Mouse (Mus musculus) layer of hippocampus, postnatal 10 days (tissue): ENCODE measurements at regions not wholly inside any gene's neighbourhood (a gene's known extent, or its start where the extent isn't known, plus 50 kb on each side); places are given as distances from the start of the nearest gene placed in this dataset.

ENCODE experiments used
- DNase-seq, 2 experiments: peaks; one replicate each; pipeline ENCODE4 v3.0.0; 2021; ENCODE audit warnings: low spot score in 2 of 2

DNA sequence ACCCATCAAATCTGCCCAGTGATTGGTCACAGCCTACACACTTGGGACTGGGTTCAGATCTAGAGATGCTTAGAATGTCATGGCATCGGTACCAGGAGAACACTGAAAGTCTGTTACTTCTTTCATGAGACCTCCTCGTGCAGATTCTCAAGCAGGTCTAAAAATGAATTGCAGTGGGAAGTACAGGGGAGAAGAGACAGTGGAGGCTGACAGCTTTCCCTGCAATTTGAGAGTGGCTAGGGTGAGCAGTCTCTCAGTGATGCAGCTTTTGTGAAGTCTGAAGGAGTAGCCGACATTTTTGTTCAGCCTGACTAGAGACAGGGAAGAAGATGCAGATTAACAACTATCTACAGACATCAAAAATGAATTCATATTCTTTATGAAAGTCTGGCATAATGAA is 112.5 kb downstream of the Fam198b start:
- DNase-seq: no peak

DNA sequence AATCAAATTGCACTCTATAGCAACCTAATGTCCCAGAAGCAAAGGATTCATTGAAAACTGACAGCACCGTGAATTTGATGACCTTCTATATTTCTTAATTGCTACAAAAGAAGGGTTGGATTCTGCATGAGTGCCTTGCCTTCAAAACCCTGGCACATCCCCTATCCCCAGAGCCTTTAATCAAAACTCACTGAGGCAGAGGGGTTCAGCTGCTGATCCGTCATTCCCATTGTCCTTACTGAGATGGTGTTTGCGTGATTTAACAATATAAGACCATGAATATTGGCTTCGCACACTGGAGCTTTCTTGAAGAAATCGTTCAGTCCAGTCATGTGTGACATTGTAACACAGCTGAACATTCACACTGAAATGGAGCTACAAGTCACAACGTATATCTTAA is 118.0 kb downstream of the Fam198b start:
- DNase-seq: no peak

DNA sequence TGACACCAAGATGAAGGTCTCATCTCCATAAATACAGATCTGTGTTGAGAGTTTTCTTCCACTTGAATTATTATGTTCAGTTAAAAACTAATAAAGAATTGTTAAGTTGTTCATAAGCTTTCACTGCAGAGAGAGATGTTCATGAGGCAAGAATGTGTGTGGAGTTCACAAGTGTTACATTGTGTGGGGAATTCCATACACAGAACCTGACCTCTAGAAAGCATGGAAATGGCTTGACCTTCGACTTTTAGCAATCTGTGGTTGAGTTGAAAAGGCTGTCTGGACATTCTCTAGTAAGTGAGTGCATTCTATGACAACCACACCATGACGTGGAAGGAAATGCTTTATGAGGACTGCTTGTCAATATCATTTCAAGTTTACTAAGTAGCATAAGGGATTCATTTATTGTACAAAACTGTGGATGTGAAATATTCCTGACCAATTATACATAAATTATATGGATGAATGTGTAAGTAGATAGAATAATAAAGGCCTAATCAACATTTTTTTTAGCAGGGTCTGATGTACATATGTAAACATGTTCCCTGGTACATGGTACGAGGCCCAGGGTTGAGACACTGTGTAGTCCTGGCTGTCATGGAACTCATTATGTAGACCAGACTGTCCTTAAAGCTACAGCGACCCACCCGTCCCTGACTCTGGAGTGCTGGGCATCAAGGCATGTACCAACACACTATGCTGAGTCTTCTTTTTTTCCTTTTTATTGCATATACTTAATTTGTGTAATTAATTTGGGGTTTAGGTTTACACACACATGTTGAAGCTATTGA is 119.2 kb downstream of the Fam198b start:
- no peak for DNase-seq

DNA sequence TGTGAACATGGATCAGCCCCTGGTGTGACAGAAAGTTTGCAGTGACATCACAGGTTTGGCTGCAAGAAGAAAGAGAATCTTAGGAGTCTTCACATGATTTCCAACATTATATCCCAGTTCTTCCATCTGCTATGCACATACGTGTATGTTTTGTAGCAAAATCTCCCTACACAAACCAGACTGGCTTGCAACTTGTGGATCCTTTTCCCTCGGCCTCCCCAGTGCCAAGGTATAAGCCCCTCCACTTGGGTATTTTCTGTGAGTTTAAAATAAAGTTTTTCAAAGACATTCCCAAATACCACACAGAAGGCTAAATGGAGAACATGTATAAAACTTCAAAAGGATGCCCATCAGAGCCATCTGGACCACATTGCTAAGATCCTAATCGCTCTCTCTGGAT is 120.2 kb downstream of the Fam198b start:
- no peak for DNase-seq

DNA sequence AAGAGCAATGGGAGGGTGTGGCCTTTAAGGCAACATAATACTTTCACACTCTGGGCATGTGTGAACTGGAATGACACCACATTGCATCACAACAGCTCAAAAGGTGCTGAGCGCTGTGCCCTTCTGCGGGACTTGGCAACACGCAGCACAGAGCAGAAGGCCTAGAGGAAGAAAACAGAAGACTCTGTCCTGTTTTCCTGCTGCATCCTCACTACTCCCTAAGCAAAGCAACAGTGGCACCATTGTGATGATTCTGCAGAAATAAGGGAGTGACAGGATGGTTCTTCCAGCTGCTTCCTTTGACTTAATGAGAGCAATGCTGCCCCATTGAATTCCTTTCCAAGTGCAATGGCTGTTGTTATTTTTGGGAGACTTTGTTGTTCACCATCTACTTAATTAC is 120.6 kb downstream of the Fam198b start:
- DNase-seq: peak; percentile 12 to 24

DNA sequence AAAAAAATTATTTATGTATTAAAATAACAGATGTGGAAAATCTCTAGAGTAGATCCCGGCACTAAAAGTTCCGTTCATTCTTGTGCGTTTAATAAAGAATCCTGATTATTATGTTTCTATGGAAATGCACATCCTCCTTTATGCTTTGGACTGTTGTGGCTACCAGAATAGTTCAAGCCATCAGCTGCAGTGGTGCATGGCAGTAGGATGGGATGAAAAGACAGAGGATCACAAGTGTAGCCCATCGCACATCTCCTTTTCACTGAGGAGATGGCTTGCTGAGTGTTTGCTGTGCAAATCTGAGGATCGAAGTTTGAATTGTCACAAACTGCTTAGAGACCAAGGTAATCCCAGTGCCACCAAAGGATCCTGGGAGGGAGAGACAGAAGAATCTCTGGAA is 121.0 kb downstream of the Fam198b start:
- no peak for DNase-seq

DNA sequence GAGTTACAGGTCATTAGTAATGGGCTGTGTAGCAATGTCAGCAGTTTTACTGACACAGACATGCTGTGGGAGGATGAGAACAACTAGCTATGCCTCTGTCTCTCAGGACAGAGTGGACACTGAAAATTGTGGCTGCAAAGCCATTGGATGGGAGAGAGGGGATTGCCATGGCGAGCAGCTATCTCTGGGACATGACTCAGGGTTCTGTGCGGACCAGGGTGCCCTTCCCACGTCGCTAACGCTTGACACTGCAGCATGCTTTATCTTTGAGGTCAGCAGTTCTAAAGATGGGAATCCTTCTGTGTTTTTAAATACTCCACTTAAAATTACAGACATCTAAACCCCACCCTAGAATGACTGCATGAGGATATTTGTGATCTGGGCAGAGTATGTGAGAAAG is 121.9 kb downstream of the Fam198b start:
- no peak for DNase-seq

DNA sequence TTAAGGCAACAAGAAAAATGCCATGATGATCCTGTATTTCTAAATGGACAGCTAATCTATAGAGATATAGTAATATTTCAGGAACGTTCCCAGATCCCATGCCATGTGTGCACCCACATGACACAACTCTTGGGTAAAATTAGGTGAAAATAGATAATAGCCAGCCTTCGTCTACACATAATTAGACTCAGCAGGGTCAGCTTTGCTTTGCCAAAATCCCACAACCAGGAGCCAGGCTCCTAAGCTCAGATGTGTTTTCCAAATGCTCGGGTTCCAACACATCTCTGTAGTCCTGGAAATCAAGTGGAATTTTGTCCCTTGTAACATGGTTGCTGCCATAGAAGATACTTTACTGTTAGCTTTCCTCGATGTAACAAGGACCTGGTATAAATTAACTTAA is 122.7 kb downstream of the Fam198b start:
- no peak for DNase-seq

DNA sequence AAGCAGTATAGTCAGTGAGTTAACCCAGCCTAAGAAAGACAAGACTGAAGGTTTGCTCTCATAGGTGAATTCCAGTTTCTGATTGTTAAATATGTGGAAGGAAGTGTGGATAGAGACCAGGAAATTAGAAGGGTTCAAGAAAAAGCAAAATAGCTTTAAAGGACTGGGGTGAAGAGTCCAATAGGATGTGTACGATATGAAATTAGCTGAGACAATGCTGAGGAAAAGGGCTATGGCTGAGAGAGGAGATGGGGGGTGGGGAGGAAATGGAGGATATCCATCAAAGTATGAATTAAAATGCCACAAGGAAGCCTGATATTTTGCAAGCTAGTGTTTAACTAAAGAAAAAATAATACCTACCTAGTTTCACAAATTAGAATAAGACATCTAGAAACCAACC is 124.9 kb downstream of the Fam198b start:
- DNase-seq: no peak

DNA sequence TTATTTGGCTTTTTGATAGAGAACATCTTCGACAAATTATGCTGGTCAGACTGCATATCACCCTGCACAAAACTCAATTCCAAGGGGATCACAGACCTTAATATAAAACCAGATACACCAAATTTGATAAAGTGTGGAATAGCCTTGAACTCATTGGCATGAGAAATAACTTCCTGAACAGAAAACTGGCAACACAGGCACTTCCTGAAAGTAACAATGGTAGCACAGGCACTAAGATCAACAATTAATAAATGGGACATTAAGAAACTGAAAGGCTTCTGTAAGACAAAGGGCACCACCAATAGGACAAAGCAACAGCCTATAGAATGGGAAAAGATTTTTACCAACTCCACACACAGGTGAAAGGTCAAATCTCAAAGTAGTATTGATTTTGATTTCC is 141.5 kb downstream of the Fam198b start:
- no peak for DNase-seq

DNA sequence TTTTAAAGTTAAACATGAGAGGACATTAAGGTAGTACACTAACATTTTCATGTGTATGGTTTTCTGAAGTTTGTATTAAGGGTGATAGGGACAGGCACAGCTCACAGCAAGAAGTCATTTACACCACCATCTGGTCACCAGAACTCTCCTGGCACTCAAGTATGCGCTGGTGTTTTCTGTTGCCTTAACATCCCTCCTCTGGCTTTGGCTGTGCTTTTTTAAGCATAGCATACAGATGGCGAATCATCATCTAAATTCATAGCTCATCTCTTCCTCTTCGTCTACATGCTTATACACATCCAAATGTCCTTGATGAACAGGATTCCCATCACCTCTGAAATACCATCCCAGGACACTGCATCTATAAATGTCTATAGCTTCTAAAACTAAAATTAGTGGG is 148.7 kb downstream of the Fam198b start:
- no peak for DNase-seq

DNA sequence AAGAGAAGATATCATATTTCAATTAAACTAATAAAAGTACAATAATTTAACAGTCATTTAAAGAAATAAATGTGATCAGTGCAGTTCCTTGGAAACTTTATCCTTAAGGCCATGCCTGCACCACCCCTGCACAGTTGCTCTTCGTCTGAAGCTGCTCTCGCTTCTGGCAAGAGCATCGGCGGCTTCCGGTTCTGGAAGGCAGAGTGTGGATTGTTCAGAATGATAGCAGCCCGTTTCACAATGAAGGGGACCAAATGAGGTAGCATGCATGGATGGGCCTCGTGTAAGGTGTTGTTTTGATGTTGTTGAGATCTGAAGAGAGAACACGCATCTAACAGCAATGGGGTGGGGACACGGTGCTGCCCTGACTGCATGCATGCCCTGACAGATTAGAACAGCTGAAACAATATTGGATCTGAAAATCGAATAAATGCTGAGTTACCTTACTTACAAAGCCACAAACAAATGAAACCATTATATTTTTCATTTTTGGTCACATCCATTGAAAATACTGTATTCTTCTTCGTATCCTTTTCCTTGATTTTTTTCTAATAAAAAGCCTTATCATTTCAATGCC is 154.3 kb downstream of the Fam198b start:
- no peak for DNase-seq

DNA sequence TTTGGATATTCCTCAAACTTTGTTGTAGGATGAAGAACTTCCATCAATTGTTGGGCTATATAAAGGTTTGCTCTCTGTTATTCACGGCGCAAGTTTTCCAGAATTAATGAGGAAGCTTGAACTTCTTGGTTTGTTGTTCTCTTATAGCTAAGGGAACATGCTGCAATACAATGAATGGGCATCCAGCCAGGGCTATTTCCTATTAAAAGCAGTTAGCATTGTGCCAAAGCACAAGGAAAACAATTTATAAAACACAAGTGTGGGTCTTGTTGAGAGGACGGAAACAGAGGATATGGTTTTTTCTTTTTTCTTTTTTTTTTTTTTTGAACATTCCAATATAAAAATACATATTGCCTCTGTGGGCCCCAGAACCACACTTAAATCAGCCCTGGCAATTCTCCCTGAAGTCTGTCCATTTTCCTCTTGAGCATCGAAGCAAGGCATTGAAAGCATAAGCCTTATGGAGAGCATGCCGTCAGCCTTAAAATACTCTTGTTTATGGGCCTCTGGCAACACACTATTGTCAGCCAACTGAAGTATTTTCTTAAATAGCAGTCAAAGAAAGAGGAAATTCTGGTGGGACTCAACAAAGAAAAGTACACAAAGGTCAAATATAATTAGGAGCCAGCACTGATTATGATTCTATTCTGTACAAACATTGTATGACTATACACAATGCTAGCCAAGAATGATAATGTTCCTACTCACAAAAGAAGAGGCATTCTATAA is 158.6 kb downstream of the Fam198b start:
- no peak for DNase-seq

DNA sequence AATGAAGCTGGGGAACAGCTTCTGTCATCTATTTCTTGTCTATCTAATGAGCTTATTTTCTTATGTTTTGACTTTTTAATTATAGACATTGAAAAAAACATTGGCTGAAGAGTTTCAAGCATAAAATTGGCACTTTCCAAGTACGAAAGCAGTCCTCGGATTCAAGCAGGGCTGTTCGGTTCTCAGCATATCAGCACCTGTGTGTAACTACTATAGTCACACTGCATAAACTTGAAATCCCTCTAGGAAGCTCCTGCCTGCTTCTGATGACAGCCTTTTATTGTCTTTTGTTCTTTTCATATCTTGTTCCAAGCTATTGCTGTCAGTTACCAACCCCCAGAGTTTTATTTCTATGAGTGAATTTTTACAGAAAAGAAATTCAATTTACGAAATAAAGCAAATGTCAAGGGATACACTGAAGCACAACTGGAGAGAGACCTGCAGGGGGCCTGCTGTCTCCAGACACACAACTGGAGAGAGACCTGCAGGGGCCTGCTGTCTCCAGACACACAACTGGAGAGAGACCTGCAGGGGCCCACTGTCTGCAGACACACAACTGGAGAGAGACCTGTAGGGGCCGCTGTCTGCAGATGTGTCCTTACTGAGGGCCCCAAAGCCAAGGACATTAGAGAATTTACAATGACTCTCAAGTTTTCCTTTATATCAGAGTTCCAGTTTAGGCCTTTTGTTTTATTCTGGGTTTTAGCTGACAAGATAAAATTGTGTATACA is 165.3 kb downstream of the Fam198b start:
- no peak for DNase-seq

DNA sequence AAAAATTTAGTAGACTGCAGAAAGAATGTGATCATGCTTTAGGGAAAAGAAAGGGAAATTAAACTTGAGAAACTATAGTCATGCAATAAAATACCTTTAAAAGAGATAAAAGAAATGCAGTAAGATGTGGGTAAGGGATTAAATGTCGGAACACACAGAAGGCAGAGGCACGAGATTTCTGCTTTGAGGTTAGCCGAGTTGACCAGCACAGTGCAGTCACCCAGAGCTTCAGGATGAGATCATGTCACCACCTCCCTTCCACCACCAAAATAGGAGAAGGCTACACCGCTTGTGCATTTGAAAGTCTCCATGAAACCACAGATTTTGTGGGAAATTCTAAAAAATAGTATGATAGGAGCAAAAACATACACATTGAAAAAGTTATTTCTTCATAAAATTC is 166.6 kb downstream of the Fam198b start:
- DNase-seq: no peak

DNA sequence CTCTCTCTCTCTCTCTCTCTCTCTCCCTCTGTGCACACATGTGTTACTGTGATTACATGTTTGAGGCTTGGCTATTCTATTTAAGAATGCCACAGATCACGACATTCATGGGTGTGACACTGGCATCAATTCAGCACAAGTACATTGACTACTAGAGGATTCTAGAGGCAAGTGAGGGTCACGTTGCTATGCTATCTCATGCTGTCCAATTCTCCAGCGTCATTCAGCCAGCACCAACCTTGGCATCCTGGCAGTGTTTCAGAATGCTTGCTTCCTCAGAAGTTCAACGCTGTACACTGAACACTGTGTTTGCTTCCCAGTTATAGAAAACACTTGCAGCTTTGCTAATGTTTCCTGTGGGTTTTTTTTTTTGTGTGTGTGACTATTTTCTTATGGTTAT is 167.6 kb downstream of the Fam198b start:
- DNase-seq: no peak

DNA sequence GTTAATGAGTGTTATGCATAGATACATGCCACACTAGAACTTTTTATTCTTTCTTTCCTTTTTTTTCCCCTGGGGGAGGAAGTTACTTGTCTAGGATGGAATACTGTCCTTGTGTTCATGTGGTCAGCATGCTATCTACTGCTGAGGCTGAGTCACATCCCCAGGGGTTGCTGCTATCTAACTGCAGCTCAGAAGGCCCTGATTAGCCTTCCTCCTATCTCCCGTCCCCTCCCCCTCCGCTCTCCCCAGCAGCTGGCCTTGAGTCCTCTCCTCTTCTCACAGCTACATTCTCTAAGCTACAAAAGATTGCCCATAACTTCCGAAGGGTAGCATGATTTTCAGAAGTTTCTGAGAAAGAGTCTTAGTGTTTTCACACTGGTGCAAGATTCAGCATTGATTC is 168.5 kb downstream of the Fam198b start:
- no peak for DNase-seq

DNA sequence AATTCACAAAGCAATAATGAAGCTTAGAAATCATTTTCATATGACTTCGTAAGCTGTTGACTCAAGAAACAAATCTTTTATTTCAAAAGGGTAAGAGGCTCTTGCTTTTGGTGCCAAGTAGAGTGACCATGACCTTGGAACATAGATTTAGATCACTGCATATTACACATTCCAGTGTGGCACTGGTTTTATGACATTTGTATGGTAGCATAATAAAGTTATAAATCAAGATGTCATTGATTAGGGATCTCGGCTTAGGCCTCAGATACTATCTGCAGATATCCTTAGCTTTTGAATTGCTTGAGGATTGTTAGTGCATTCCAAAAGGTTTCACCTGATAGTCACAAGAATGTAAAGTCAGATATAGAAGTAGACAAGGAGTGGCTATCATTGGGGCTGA is 169.1 kb downstream of the Fam198b start:
- DNase-seq: no peak

DNA sequence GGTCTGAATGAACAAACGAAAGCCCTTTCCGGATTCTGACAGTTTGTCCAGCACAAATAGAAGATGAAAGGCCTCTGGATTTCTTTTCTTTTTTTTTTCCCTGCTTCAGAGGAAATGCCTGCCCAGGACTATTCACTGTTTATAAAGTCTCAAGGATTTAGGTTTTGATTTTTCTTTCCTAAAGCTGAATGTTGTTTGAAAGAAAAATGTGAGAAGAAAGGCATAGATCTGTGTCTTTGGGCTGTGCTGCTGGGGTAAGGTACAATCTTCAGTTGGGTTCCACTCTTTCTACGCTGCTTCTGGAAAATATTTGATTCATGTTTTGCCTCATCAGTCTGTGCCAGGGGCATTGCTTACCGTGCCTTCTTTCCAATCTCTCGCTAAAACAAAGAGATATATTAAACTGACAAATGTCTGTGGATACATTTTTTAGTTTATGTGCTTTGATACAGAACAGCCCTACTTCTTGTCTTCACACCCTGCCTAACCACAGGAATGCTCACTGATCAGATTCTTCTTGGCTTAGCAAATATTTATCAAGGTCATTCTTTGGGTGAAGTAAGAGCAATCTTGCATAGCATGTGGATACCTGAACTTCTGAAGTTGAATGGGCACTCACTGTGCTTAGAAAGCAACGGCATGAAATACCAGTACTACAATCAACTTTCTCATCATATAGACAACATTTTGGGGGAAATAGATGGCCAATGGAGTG is 172.5 kb downstream of the Fam198b start:
- DNase-seq: no peak

DNA sequence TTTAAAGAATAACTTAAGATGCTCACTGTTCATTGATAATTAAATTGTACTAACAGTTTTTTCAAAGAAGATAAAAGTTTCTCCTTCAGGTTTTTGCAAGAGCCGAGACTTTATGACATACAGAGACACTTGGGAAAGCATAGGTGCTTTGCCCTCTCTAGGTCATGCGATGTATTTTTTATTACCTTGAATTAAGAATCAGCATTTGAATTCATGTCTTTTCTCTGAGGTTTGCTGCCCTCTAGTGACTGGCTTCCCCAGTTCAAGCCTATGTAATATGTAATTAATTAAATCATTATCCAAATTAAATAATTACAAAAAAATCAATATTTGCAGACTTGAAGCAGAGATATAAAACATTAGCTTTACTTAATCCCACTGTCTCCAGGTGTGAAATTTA is 174.4 kb downstream of the Fam198b start:
- peak; percentile 57 to 74 for DNase-seq

DNA sequence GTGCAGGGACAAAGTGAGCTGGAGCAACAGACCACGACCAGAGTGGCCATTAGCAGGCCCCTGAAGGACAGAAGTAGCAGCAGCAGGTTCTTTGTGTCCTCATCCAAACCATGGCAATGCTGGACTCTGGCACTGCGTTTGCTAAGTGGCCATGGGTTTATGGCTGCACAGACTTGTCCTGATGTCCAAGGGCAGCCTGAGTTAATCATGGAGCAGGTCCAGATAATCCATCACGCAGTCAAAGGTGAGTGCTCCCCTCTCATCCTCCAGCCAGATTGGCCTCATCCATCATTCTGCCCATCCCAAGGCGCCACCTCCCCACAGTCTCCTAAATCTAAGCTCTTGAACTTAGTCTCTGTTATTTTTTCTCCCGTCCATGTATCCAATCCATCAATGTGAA is 186.4 kb downstream of the Fam198b start:
- no peak for DNase-seq
